Mouse (Mus musculus) hindbrain, embryonic 15.5 days (tissue): ENCODE measurements at regions not wholly inside any gene's neighbourhood (a gene's known extent, or its start where the extent isn't known, plus 50 kb on each side); places are given as distances from the start of the nearest gene placed in this dataset.
A peak's percentile ranks its signal among the peaks of the same experiment; 100 is the strongest.

Source experiments
- ATAC-seq: fragments of 200-750 bp; cut with Nextera tagmentation; 2 replicates; pipeline ENCODE4 v1.8.0; 2017; ENCODE audit warnings: low read depth, moderate number of reproducible peaks, moderate TSS enrichment; ENCODE audit not compliant: low FRiP score
- H3K27ac ChIP-seq: fragments of 300-500 bp; sonication (generic); replicated peaks from 2 replicates; pipeline ENCODE4 v1.5.1; 2015; ENCODE audit warnings: mild to moderate bottlenecking, inconsistent platforms
- H3K27me3 ChIP-seq: fragments of 300-500 bp; sonication (generic); 2 replicates; pipeline ENCODE4 v1.6.1; 2015; ENCODE audit warnings: control low read depth, inconsistent platforms
- H3K36me3 ChIP-seq: fragments of 300-500 bp; sonication (generic); 2 replicates; pipeline ENCODE4 v1.6.1; 2015; ENCODE audit warnings: control low read depth, inconsistent platforms
- H3K4me1 ChIP-seq: fragments of 300-500 bp; sonication (generic); replicated peaks from 2 replicates; pipeline ENCODE4 v1.6.1; 2015; ENCODE audit warnings: control low read depth, inconsistent platforms
- H3K4me2 ChIP-seq: fragments of 300-500 bp; sonication (generic); 2 replicates; pipeline ENCODE4 v1.6.1; 2015; ENCODE audit warnings: moderate library complexity, mild to moderate bottlenecking, inconsistent platforms
- H3K4me3 ChIP-seq: fragments of 300-500 bp; sonication (generic); 2 replicates; pipeline ENCODE4 v1.5.1; 2015; ENCODE audit warnings: mild to moderate bottlenecking, inconsistent platforms
- H3K9ac ChIP-seq: fragments of 300-500 bp; sonication (generic); 2 replicates; pipeline ENCODE4 v1.6.1; 2015; ENCODE audit warnings: inconsistent platforms
- H3K9me3 ChIP-seq: fragments of 300-500 bp; sonication (generic); 2 replicates; pipeline ENCODE4 v1.6.1; 2016; ENCODE audit warnings: control low read depth, inconsistent platforms
- WGBS: fragments of 180-500 bp; shearing (Covaris S2); methylation state at CpG from one replicate; pipeline ENCODE4 v1.1.7; 2015; 5-methylcytosine and 5-hydroxymethylcytosine counted together

DNA sequence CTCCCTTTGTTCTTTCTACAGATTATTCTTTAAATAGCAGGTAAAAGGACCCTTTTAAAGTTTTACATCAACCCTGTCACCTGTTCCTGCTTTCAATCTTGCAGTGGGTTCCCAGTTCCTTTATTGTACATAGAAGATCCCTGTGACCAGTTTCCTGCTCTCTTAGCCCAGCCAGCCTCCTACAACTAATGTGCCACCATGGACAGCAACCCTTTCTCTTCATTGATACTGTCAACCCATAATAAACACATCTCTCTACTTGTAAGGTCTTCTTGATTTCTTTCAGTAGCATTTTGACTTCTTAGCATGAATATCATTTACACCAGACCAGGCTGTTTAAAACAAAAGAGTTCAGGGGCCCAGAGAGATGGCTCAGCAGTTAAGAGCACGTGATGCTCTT lies 124.2 kb upstream of the Xpo1 start:
- Histone ChIP-seq H3K27me3 (no peaks in the 10 kb centered on the region), H3K36me3 (no peaks in the 10 kb centered on the region), H3K27ac (no peak overlapping the region), H3K4me1 (no peaks in the 10 kb centered on the region), H3K9ac (no peak overlapping the region), H3K4me2 (no peak overlapping the region), H3K4me3 (no peak overlapping the region), H3K9me3 (no peaks in the 10 kb centered on the region)
- ATAC-seq, result no peak
- 83% methylated on average over 1 of the region's 1 CpGs for WGBS

DNA sequence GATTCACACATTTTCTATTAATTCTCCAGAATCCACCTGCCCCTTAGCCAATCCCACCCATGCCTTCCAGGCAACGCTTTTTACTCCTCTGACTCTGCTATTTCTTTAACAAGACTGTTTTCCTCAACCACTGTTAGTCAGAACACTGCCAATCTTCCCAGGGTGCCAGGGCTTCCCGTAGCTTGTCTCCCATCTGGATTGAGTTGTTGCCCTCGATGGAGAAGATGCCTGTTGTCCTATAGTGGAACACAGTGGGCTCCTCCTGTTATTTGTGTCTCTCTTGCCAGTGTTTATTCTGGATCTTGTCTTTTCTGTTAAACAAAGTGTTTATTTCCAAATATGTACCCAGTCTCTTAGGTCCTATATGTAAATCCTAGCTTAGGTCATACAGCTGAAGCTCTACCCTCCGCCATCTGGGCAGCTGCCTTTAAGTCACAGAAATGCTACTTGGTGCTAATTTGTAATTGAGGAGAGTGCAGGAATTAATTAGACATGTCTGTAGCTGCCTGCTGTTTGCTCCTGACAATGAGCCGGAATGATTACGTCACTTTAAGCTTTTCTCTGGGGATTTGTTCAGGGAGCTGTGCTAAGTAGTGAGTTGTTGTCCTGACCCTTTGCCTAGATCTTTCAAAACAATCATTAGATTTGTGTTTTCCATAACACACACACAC lies 115.3 kb upstream of the Xpo1 start:
- H3K27me3 ChIP-seq, result no peaks in the 10 kb centered on the region
- peak overlapping the region; percentile 46 for H3K27ac ChIP-seq
- peaks cover 10% of the 10 kb centered on the region for H3K4me1 ChIP-seq
- WGBS, result 30% methylated on average over 6 of the region's 6 CpGs
- no peak overlapping the region for H3K4me3 ChIP-seq
- H3K9me3 ChIP-seq, result no peaks in the 10 kb centered on the region
- H3K9ac ChIP-seq, result no peak overlapping the region
- H3K36me3 ChIP-seq, result no peaks in the 10 kb centered on the region
- peak; percentile 88 for ATAC-seq
- peak overlapping the region; percentile 6; the same call in 1 of the 2 replicates for H3K4me2 ChIP-seq

DNA sequence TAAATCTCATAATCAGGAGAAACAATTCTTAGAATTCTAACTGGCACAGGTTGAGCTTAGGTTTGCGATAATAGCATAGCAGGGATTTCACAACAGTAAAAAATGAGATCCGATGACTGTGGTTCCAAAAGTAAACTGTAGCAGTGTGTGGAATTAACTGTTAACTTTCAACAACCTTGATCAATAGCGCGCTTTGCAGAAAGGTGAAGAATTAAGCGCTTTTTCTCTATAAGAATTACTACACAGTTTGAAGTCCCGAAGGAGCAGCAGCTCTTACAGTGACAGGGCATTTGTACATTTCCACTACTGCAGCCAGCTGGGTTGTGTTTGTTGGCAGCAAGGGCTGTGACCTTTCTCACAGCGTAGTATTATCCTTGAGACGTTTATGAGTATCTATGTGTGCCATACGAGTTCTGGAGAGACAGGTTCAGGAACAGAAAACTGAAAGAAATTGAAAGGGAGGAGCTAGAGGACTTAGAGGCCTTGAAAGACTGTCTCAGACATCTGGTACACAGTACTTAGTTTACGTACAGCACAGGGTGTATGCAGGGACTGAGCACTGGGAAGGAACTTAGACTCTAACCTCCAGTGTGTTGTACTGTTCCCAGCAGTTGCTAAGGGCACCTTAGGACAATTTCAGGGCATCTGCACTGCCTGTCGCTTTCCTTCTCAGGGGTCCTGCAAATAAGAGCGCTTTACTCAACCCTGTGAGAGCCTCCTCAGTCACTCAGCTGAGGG lies 114.6 kb upstream of the Xpo1 start:
- H3K27ac ChIP-seq, result no peak overlapping the region; the same call in 1 of the 2 replicates
- ATAC-seq, result peak; percentile 47; the same call in 1 of the 2 replicates
- H3K4me3 ChIP-seq, result no peak overlapping the region
- H3K4me1 ChIP-seq, result peaks cover 10% of the 10 kb centered on the region
- H3K4me2 ChIP-seq, result 0 out of 2 replicates have a peak overlapping the region, but pooled peaks have one; percentile 6
- no peaks in the 10 kb centered on the region for H3K9me3 ChIP-seq
- H3K36me3 ChIP-seq, result no peaks in the 10 kb centered on the region
- H3K9ac ChIP-seq, result no peak overlapping the region
- H3K27me3 ChIP-seq, result no peaks in the 10 kb centered on the region
- WGBS, result 60% methylated on average over 12 of the region's 12 CpGs

DNA sequence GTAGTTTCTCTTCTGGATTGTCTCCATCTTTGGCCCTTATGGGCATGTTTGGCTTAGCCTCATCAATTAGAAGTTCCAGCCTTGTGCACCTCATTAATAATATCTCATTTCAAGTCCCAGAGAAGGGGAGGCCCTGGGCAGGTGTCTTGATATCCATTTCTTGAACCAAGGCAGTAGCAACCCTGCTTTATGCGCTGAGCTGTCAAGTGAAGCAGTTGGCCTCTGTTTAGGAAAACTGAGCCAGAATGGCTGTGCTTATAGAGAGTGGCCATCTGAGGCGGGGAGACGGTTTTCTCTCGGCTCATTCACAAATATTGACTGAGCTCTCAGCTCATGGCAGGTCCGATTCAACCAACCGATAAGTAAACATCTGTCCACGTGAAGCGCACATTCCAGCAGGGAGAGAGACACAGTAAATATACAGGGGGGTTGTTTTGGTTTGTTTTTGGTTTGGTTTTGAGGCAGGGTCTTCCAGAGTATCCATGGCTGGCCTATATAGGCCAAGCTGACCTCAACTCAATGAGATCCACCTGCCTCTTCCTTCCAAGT lies 107.7 kb upstream of the Xpo1 start:
- Histone ChIP-seq H3K4me2 (no peak overlapping the region), H3K27ac (no peak overlapping the region), H3K4me3 (no peak overlapping the region), H3K4me1 (no peaks in the 10 kb centered on the region), H3K9me3 (no peaks in the 10 kb centered on the region), H3K36me3 (no peaks in the 10 kb centered on the region), H3K9ac (no peak overlapping the region), H3K27me3 (no peaks in the 10 kb centered on the region)
- WGBS, result 75% methylated on average over 8 of the region's 8 CpGs
- no peak for ATAC-seq

DNA sequence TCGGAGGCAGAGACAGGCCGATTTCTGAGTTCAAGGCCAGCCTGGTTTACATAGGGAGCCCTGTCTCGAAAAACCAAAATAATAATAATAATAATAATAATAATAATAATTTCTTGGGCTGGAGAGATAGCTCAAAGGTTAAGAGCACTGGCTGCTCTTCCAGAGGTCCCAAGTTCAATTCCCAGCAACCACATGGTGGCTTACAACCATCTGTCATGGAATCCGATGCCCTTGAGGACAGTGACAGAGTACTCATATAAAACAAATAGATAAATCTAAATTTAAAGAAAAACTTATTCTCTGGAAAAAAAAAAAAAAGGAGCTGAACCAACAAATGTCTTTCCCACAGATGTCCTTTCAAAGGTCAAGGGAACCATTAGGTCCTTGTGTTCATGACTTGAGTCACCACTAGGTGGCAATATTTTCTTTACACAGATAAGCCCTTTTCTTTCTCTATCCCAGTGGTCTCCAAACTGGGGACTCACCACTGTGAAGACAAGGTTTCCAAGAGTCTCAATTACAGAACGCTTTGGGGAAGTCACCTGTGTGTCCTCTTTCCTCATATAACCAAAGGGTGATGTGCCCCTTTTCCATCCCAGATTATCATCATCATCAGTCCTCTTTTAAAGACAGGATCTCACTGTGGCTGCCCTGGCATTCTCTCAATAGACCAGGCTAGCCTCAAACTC lies 106.1 kb upstream of the Xpo1 start:
- no peaks in the 10 kb centered on the region for H3K9me3 ChIP-seq
- no peak overlapping the region for H3K9ac ChIP-seq
- no peak overlapping the region for H3K4me2 ChIP-seq
- WGBS, result 69% methylated on average over 5 of the region's 5 CpGs
- no peak overlapping the region for H3K4me3 ChIP-seq
- no peaks in the 10 kb centered on the region for H3K36me3 ChIP-seq
- ATAC-seq, result peak; percentile 59; the same call in 1 of the 2 replicates
- H3K27me3 ChIP-seq, result no peaks in the 10 kb centered on the region
- H3K4me1 ChIP-seq, result no peaks in the 10 kb centered on the region
- H3K27ac ChIP-seq, result no peak overlapping the region

DNA sequence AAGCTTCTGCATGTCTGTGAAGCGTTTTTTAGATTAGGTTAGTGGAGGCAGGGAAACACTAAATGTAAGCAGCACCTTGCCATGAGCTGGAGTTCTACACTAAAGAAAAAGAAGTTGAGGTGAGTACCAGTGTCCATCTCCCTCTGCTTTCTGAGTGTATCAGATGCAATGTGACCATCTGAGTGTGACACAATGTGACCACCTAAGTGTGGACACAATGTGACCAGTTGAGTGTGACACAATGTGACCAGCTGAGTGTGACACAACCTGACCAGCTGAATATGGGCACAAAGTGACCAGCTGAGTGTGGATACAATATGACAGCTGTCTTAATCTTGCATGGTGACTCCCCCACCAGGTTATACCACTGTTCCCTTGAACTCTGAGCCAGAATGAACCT lies 101.0 kb upstream of the Xpo1 start:
- H3K27ac ChIP-seq, result no peak overlapping the region
- no peak for ATAC-seq
- 49% methylated on average over 1 of the region's 1 CpGs for WGBS

DNA sequence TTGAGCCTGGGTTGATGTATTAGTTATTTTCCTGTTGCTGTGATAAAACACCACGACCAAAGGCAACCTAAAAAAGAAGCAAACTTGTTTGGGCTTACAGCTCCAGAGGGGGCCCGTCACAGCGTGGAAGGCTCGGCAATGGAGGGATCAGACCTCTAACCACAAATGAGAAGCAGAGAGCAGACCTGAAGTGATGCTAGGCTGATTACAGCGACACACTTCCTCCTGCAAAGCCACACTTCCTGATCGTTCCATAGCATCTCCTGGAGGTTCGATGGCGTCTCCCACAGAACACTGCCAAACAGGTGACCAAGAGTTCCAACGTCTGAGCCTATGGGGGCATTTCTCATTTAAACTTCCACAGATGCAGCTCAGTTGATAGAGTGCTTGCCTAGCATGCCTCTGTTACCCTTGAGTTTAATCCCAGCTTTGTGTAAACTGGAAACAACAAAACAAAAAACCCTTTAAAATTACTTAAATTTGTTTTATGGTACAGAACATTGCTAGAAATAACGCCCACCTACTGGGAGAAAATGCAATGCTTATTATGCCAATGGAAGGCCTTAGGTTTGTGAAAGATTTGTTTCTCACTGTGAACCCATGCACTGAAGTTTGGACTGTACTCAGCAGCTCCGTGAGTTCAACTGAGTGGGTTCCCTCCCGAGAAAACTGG lies 87.2 kb upstream of the Xpo1 start:
- no peak overlapping the region for H3K4me2 ChIP-seq
- H3K9ac ChIP-seq, result no peak overlapping the region
- no peaks in the 10 kb centered on the region for H3K36me3 ChIP-seq
- no peak for ATAC-seq
- H3K27ac ChIP-seq, result no peak overlapping the region
- H3K27me3 ChIP-seq, result no peaks in the 10 kb centered on the region
- no peaks in the 10 kb centered on the region for H3K4me1 ChIP-seq
- H3K9me3 ChIP-seq, result no peaks in the 10 kb centered on the region
- no peak overlapping the region for H3K4me3 ChIP-seq
- WGBS, result 84% methylated on average over 12 of the region's 12 CpGs

More for the DNA sequence above, 101.0 kb upstream of the Xpo1 start:
- Histone ChIP-seq H3K36me3 (no peaks in the 10 kb centered on the region), H3K4me2 (no peak overlapping the region), H3K27me3 (no peaks in the 10 kb centered on the region), H3K9ac (no peak overlapping the region), H3K9me3 (no peaks in the 10 kb centered on the region), H3K4me1 (no peaks in the 10 kb centered on the region), H3K4me3 (no peak overlapping the region)

DNA sequence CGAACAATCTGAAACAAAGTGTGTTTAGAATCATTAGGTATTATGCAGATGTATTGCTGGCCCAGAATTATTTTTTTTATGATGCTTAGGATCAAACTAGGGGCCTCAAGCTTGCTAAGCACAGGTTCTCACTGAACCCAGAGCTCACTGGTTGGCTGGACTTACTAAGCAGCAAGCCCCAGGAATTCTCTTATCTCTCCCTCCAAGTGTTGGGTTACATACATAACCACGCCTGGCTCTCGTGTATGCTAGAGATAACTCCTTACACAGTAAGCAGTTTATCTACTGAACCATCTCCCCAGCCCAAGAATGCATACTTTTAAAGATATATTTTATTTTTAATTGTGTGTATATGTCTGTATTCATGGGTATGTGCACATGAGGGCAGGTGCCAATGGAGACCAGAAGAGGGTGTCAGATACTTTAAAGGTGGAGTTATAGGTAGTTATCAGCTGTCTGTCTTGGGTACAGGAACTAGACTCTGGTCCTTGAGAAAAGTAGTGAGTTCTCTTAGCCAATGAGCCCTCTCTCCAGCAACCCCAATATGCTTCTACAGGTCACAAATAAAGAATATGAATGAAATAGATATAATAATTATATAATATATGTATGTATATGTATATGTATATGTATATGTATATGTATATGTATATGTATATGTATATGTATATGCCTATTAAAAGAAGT lies 86.0 kb upstream of the Xpo1 start:
- Histone ChIP-seq H3K4me1 (no peaks in the 10 kb centered on the region), H3K4me3 (no peak overlapping the region), H3K27ac (no peak overlapping the region), H3K4me2 (no peak overlapping the region), H3K9me3 (no peaks in the 10 kb centered on the region), H3K27me3 (no peaks in the 10 kb centered on the region), H3K36me3 (no peaks in the 10 kb centered on the region), H3K9ac (no peak overlapping the region)
- WGBS, result 85% methylated on average over 3 of the region's 3 CpGs
- no peak for ATAC-seq

DNA sequence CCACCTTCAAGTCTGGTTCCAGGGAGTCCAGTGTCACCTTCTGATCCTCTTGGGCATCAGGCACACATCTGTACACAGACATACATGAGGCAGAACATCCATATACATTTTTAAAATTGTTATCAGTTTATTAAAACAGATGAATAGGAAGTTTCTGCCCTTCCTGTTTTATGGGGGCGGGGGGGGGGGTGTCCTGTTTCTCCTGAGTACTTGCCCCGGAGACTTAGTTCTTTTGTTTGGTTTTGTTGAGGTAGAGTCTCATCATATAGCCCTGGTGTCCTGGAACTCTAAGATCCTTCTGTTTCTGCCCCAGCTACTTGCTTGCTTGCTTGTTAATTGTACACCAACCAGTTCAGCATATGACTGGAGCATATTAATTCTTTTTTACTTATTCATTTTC lies 85.0 kb upstream of the Xpo1 start:
- Histone ChIP-seq H3K9me3 (no peaks in the 10 kb centered on the region), H3K4me2 (no peak overlapping the region), H3K4me1 (no peaks in the 10 kb centered on the region), H3K9ac (no peak overlapping the region), H3K36me3 (no peaks in the 10 kb centered on the region), H3K27ac (no peak overlapping the region), H3K27me3 (no peaks in the 10 kb centered on the region), H3K4me3 (no peak overlapping the region)
- ATAC-seq, result no peak
- 71% methylated on average over 2 of the region's 2 CpGs for WGBS

DNA sequence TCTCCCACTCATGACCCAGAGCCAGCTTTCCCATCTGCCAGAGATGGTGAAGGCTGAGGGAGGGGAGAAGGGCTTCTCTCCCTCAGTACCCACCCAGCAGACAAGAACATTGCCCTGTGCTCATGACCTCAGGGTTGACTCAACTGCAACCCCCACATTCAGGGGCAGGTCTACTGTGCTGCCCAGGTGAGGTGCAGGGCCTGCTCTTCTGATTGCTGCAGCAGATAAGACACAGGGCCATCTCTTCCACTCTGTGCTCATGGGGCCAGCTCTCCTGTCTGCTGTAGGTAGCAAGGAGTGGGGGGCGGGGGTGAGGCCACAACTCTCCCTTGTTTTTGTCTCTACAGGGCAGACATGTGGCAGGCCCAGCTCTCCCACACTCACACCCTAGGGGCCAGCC lies 84.1 kb upstream of the Xpo1 start:
- Histone ChIP-seq H3K27ac (no peak overlapping the region), H3K36me3 (no peaks in the 10 kb centered on the region), H3K4me1 (no peaks in the 10 kb centered on the region), H3K9ac (no peak overlapping the region), H3K4me3 (no peak overlapping the region), H3K27me3 (no peaks in the 10 kb centered on the region), H3K4me2 (no peak overlapping the region), H3K9me3 (no peaks in the 10 kb centered on the region)
- 100% methylated on average over 1 of the region's 1 CpGs for WGBS
- no peak for ATAC-seq

DNA sequence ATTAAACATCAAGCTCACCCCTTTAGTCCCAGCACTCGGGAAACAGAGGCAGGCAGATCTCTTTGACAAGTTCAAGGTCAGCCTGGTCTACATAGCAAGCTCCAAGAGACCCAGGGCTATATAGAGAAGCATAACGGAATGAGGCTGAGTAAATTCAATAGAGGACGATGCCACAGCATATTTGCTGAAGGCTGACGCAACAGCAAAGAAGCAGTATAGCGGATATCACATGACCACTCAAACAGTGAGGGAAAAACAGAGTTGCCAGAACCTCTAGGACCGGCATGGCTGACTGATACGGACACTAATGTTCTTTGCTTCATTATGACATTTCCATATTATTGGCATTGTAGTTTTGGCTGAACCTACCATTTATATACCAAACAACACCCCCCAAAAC lies 74.2 kb upstream of the Xpo1 start:
- H3K9me3 ChIP-seq, result no peaks in the 10 kb centered on the region
- no peak overlapping the region for H3K4me3 ChIP-seq
- H3K36me3 ChIP-seq, result no peaks in the 10 kb centered on the region
- ATAC-seq, result no peak
- H3K4me2 ChIP-seq, result no peak overlapping the region
- 91% methylated on average over 7 of the region's 7 CpGs for WGBS
- H3K4me1 ChIP-seq, result no peaks in the 10 kb centered on the region
- no peak overlapping the region for H3K27ac ChIP-seq
- no peaks in the 10 kb centered on the region for H3K27me3 ChIP-seq
- no peak overlapping the region for H3K9ac ChIP-seq
